Mouse (Mus musculus) urinary bladder, postnatal 10 days (tissue): ENCODE measurements around the gene Vmn1r87.
"Not testable (repeated sequence)": the region's sequence is repeated elsewhere in the genome, so short reads cannot be mapped to it uniquely, and the experiment has no call there.

Source experiments
- DNase-seq: peaks from one replicate; pipeline ENCODE4 v3.0.0; 2022; ENCODE audit warnings: low spot score

The Vmn1r87 gene

GRCm38 (mm10) chr7:13140057-13140456, at the start of gene Vmn1r87:
Gene Vmn1r87, minus strand, starts transcription at chr7:13140157.
- no peak for DNase-seq

DNA sequence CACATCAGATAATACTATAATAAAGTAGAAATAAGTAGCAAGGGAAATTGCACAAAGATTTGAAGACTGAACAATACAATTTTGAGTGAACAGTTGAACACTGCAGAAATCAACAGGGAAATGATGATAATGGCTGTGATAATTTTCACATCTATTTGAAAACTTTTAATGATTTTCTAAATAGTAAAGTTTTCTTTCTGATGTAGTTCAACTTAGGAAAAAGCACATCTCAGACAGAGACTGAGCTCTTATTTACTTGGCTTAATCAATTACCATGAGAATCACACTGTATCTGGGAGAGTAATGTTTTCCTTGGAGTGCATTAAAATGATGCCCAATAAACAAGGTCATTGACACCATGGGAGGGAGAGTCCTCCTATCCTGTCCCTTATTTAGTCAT, 19.3 kb upstream of the Vmn1r87 start, which contains the start of gene Vmn1r88:
Gene Vmn1r88, plus strand, starts transcription at position 301 of the 400 bp plus-strand sequence.
- DNase-seq = no peak

- no peak for DNase-seq
These were observed 2.6 kb downstream of the Vmn1r87 start for GRCm38 (mm10) chr7:13137340-13137739.

- no peak for DNase-seq
These were observed 8.1 kb downstream of the Vmn1r87 start for GRCm38 (mm10) chr7:13131856-13132255.

- not testable (repeated sequence) for DNase-seq
These were observed 16.3 kb downstream of the Vmn1r87 start for GRCm38 (mm10) chr7:13123554-13124153.

- no peak for DNase-seq
These were observed 20.1 kb downstream of the Vmn1r87 start, which contains the start of gene Vmn1r86 for GRCm38 (mm10) chr7:13119817-13120216. Gene Vmn1r86, minus strand, starts transcription at chr7:13119917.

DNA sequence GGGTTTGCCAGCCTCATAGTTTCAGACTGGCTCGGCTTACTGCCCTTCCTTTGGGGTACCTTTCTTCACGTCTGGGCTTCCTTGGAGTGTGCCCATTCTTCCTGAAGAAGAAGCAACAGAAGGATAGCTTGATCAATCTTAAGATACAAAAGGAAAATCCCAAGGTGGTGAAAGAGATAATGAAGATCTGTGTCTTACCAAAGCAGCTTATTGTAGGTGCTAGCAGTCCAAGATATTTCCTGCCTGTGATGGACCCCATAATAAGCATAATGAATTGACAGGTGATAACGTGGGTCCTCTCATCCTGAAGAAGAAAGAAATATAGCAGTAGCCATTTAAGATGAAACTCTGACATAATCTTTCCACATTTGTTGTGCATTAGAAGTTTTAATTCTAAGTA, 44.9 kb downstream of the Vmn1r87 start, which contains the start of gene Vmn1r85:
Gene Vmn1r85, minus strand, starts transcription at position 101 of the 400 bp plus-strand sequence.
- DNase-seq = no peak
